Mouse (Mus musculus) lung, postnatal 0 days (tissue): ENCODE measurements at regions not wholly inside any gene's neighbourhood (a gene's known extent, or its start where the extent isn't known, plus 50 kb on each side); places are given as distances from the start of the nearest gene placed in this dataset.
A peak's percentile ranks its signal among the peaks of the same experiment; 100 is the strongest.

ENCODE experiments used
- ATAC-seq: fragments of 200-750 bp; cut with Nextera tagmentation; 2 replicates; pipeline ENCODE4 v1.8.0; 2017; ENCODE audit warnings: moderate library complexity
- DNase-seq: peaks from one replicate; pipeline ENCODE4 v3.0.0-alpha.2; 2016; ENCODE audit warnings: low spot score
- H3K27ac ChIP-seq: fragments of 300-500 bp; sonication (generic); 2 replicates; pipeline ENCODE4 v1.5.1; 2014; ENCODE audit warnings: antibody characterized with exemption, mild to moderate bottlenecking, low read length, mixed read lengths
- H3K27me3 ChIP-seq: fragments of 300-500 bp; sonication (generic); replicated peaks from 2 replicates; pipeline ENCODE4 v1.6.1; 2014; ENCODE audit warnings: low read length, mixed read lengths; ENCODE audit not compliant: insufficient read depth
- H3K36me3 ChIP-seq: fragments of 300-500 bp; sonication (generic); 2 replicates; pipeline ENCODE4 v1.6.1; 2014; ENCODE audit warnings: low read length, mixed read lengths; ENCODE audit not compliant: insufficient read depth
- H3K4me1 ChIP-seq: fragments of 300-500 bp; sonication (generic); 2 replicates; pipeline ENCODE4 v1.6.1; 2014; ENCODE audit warnings: antibody characterized with exemption, low read depth, low read length, mixed read lengths; ENCODE audit not compliant: insufficient read depth
- H3K4me2 ChIP-seq: fragments of 300-500 bp; sonication (generic); replicated peaks from 2 replicates; pipeline ENCODE4 v1.6.1; 2014; ENCODE audit warnings: low read depth, mild to moderate bottlenecking, low read length, moderate library complexity, mixed read lengths
- H3K4me3 ChIP-seq: fragments of 300-500 bp; sonication (generic); 2 replicates; pipeline ENCODE4 v1.5.1; 2014; ENCODE audit warnings: low read depth, low read length
- H3K9ac ChIP-seq: fragments of 300-500 bp; sonication (generic); replicated peaks from 2 replicates; pipeline ENCODE4 v1.6.1; 2014; ENCODE audit warnings: low read depth, mild to moderate bottlenecking
- H3K9me3 ChIP-seq: fragments of 300-500 bp; sonication (generic); 2 replicates; pipeline ENCODE4 v1.6.1; 2016; ENCODE audit warnings: low read length, mixed read lengths
- CTCF ChIP-seq: IDR thresholded peaks from 2 replicates; pipeline ENCODE4 v1.5.1; 2016; ENCODE audit warnings: antibody characterized with exemption, mild to moderate bottlenecking
- EP300 ChIP-seq: IDR thresholded peaks from 2 replicates; pipeline ENCODE4 v1.6.1; 2016; ENCODE audit warnings: antibody characterized with exemption, mild to moderate bottlenecking, control low read depth
- WGBS: fragments of 180-500 bp; shearing (Covaris S2); extraction: QIAGEN DNeasy Blood & Tissue Kit; methylation state at CpG from one replicate; pipeline ENCODE4 v1.1.7; 2014; 5-methylcytosine and 5-hydroxymethylcytosine counted together

GRCm38 (mm10) chr8:86350128-86350527, 230.4 kb downstream of the Abcc12 start:
- Histone ChIP-seq H3K9me3 (peaks cover 7% of the 10 kb centered on the region; the same call in 1 of the 2 replicates), H3K27ac (no peak overlapping the region), H3K4me3 (no peak overlapping the region), H3K4me2 (no peak overlapping the region), H3K9ac (no peak overlapping the region), H3K4me1 (no peaks in the 10 kb centered on the region), H3K27me3 (no peaks in the 10 kb centered on the region), H3K36me3 (no peaks in the 10 kb centered on the region)
- ATAC-seq (no peak), DNase-seq (no peak)
- WGBS, result 82% methylated on average over 2 of the region's 2 CpGs
- no peak for TF ChIP-seq EP300
- TF ChIP-seq CTCF, result no peak

- H3K9ac ChIP-seq, result no peak overlapping the region
- no peaks in the 10 kb centered on the region for H3K36me3 ChIP-seq
- no peak overlapping the region for H3K27ac ChIP-seq
- DNase-seq (peak; percentile 76), ATAC-seq (peak; percentile 82)
- WGBS, result 43% methylated on average over 8 of the region's 8 CpGs
- no peaks in the 10 kb centered on the region for H3K27me3 ChIP-seq
- no peaks in the 10 kb centered on the region for H3K4me1 ChIP-seq
- no peaks in the 10 kb centered on the region for H3K9me3 ChIP-seq
- no peak overlapping the region for H3K4me2 ChIP-seq
- no peak for TF ChIP-seq CTCF
- no peak for TF ChIP-seq EP300
- no peak overlapping the region for H3K4me3 ChIP-seq
Observed at GRCm38 (mm10) chr8:86342016-86342684, 238.3 kb downstream of the Abcc12 start.

- no peaks in the 10 kb centered on the region for H3K9me3 ChIP-seq
- WGBS, result 89% methylated on average over 18 of the region's 18 CpGs
- H3K4me2 ChIP-seq, result no peak overlapping the region
- H3K4me3 ChIP-seq, result no peak overlapping the region
- no peak for TF ChIP-seq CTCF
- no peak for TF ChIP-seq EP300
- ATAC-seq (no peak), DNase-seq (no peak)
- H3K27me3 ChIP-seq, result no peaks in the 10 kb centered on the region
- H3K27ac ChIP-seq, result no peak overlapping the region
- no peaks in the 10 kb centered on the region for H3K4me1 ChIP-seq
- H3K9ac ChIP-seq, result no peak overlapping the region
- H3K36me3 ChIP-seq, result no peaks in the 10 kb centered on the region
Observed at GRCm38 (mm10) chr8:86338574-86339264, 241.8 kb downstream of the Abcc12 start.

GRCm38 (mm10) chr8:86331383-86331782, 249.1 kb downstream of the Abcc12 start:
- H3K9ac ChIP-seq, result no peak overlapping the region
- DNase-seq (peak; percentile 49), ATAC-seq (peak; percentile 73; the same call in 1 of the 2 replicates)
- H3K36me3 ChIP-seq, result no peaks in the 10 kb centered on the region
- H3K9me3 ChIP-seq, result no peaks in the 10 kb centered on the region
- H3K4me2 ChIP-seq, result no peak overlapping the region
- 35% methylated on average over 6 of the region's 6 CpGs for WGBS
- H3K27ac ChIP-seq, result no peak overlapping the region
- H3K4me3 ChIP-seq, result no peak overlapping the region
- H3K4me1 ChIP-seq, result no peaks in the 10 kb centered on the region
- TF ChIP-seq CTCF, result no peak
- TF ChIP-seq EP300, result peak; percentile 67
- H3K27me3 ChIP-seq, result no peaks in the 10 kb centered on the region

GRCm38 (mm10) chr8:86328626-86329025, 251.9 kb downstream of the Abcc12 start:
- no peak overlapping the region for H3K27ac ChIP-seq
- ATAC-seq (no peak), DNase-seq (no peak)
- TF ChIP-seq CTCF, result no peak
- TF ChIP-seq EP300, result no peak
- H3K36me3 ChIP-seq, result no peaks in the 10 kb centered on the region
- no peaks in the 10 kb centered on the region for H3K9me3 ChIP-seq
- H3K4me1 ChIP-seq, result no peaks in the 10 kb centered on the region
- H3K4me3 ChIP-seq, result no peak overlapping the region
- no peaks in the 10 kb centered on the region for H3K27me3 ChIP-seq
- 63% methylated on average over 7 of the region's 7 CpGs for WGBS
- no peak overlapping the region for H3K4me2 ChIP-seq
- no peak overlapping the region for H3K9ac ChIP-seq

- DNase-seq, result no peak
- WGBS, result 64% methylated on average over 3 of the region's 3 CpGs
- Histone ChIP-seq H3K4me3 (no peak overlapping the region), H3K4me2 (no peak overlapping the region), H3K4me1 (no peaks in the 10 kb centered on the region), H3K9me3 (no peaks in the 10 kb centered on the region), H3K9ac (no peak overlapping the region), H3K27ac (no peak overlapping the region), H3K27me3 (no peaks in the 10 kb centered on the region), H3K36me3 (no peaks in the 10 kb centered on the region)
- no peak for ATAC-seq
- TF ChIP-seq CTCF (no peak), EP300 (no peak)
Observed at GRCm38 (mm10) chr8:86327982-86328381, 252.5 kb downstream of the Abcc12 start.
